21 mouse cellular contexts compared by ENCODE assay signal in genomic region chr2:16866163-16866852, GRCm38 (mm10).
DNase-seq lines count a peak whose midpoint lies in the region; ATAC-seq and TF ChIP-seq lines count a peak whose summit lies in the region.
"Had no signal": no experiment of that assay in that cellular context is flagged by ENCODE, and none has a peak within 500 bp of the region (broad histone marks: within the 10 kb centered on the region; RNA-seq: fewer than 3 reads in every experiment).

No protein-coding gene starts in this region.

- WGBS in midbrain, embryonic 10.5 days, result 85% methylated on average over 4 of the region's 4 CpGs
- WGBS in midbrain, embryonic 13.5 days, result 91% methylated on average over 4 of the region's 4 CpGs

- H3K36me3 ChIP-seq in ES-E14 (ENCODE audit: control insufficient read depth, insufficient read depth, low read length, poor library complexity, severe bottlenecking), result no peaks in the 10 kb centered on the region
- H3K36me3 ChIP-seq in midbrain, embryonic 10.5 days, result no peaks in the 10 kb centered on the region
- H3K36me3 ChIP-seq in midbrain, embryonic 13.5 days, result no peaks in the 10 kb centered on the region
- H3K36me3 ChIP-seq: embryonic facial prominence, embryonic 10.5 days; embryonic facial prominence, embryonic 12.5 days; forebrain, embryonic 15.5 days had no signal

- no peak overlapping the region for H3K27ac ChIP-seq in ES-E14 (ENCODE audit: insufficient read depth, low read depth, low read length, poor library complexity, severe bottlenecking)
- H3K27ac ChIP-seq in midbrain, embryonic 10.5 days (replicated peaks), result no peak overlapping the region
- no peak overlapping the region for H3K27ac ChIP-seq in midbrain, embryonic 13.5 days
- H3K27ac ChIP-seq: embryonic facial prominence, embryonic 10.5 days; embryonic facial prominence, embryonic 12.5 days; forebrain, embryonic 13.5 days; forebrain, embryonic 15.5 days had no signal

- no peaks in the 10 kb centered on the region for H3K9me3 ChIP-seq in ES-E14 (ENCODE audit: control insufficient read depth, insufficient read depth, low read depth, low read length)
- H3K9me3 ChIP-seq in midbrain, embryonic 10.5 days (replicated peaks), result no peaks in the 10 kb centered on the region
- H3K9me3 ChIP-seq in midbrain, embryonic 13.5 days, result no peaks in the 10 kb centered on the region
- H3K9me3 ChIP-seq: embryonic facial prominence, embryonic 10.5 days; embryonic facial prominence, embryonic 12.5 days; forebrain, embryonic 13.5 days; forebrain, embryonic 15.5 days had no signal

- peak; percentile 25 for DNase-seq in CD4-positive, CD25-positive, alpha-beta regulatory T cell, adult 2 months (ENCODE audit: low read depth, low spot score)
- DNase-seq in ES-E14 (ENCODE audit: low read depth, low spot score), result no peak
- DNase-seq in induced T-regulatory cell, adult 2 months (ENCODE audit: low read depth), result peak; percentile 26
- DNase-seq in frontal cortex, adult 2 months (ENCODE audit: extremely low spot score in 1 of 2, low spot score in 1 of 2), result no peak
- no peak for DNase-seq in midbrain, embryonic 10.5 days (ENCODE audit: low spot score)
- DNase-seq: adrenal gland, adult 8-10 months; adrenal gland, postnatal 14 days; adrenal gland, postnatal 36 days; B cell, adult 2 months; cerebellum, adult 11-12 months; cerebellum, adult 2 months; cerebellum, adult 9-10 months; cerebellum, postnatal 10 days; cerebellum, postnatal 25 days; forebrain, postnatal 0 days had no signal

- no peak overlapping the region for H3K4me2 ChIP-seq in midbrain, embryonic 13.5 days (replicated peaks)
- H3K4me2 ChIP-seq: embryonic facial prominence, embryonic 12.5 days; forebrain, embryonic 13.5 days; forebrain, embryonic 15.5 days had no signal

- no peak overlapping the region for H3K9ac ChIP-seq in ES-E14 (ENCODE audit: insufficient read depth, low read depth, low read length, poor library complexity, severe bottlenecking)
- H3K9ac ChIP-seq in midbrain, embryonic 13.5 days (replicated peaks), result no peak overlapping the region
- H3K9ac ChIP-seq: embryonic facial prominence, embryonic 12.5 days; forebrain, embryonic 13.5 days; forebrain, embryonic 15.5 days; forebrain, postnatal 0 days had no signal

- in situ Hi-C loops in ES-E14 (cut with MboI; ENCODE audit: low sequenced_read_pairs in 2 of 2, unreplicated experiment in 2 of 2), result no loop called here

- H3K27me3 ChIP-seq in midbrain, embryonic 10.5 days (ENCODE audit: low read depth, poor library complexity, severe bottlenecking), result no peaks in the 10 kb centered on the region
- H3K27me3 ChIP-seq in midbrain, embryonic 13.5 days, result no peaks in the 10 kb centered on the region
- H3K27me3 ChIP-seq: CH12.LX; embryonic facial prominence, embryonic 12.5 days; forebrain, embryonic 13.5 days; forebrain, embryonic 15.5 days had no signal

- no peaks in the 10 kb centered on the region for H3K4me1 ChIP-seq in ES-E14 (ENCODE audit: control insufficient read depth in 2 of 2, insufficient read depth in 2 of 2, low read length in 2 of 2, poor library complexity in 1 of 2)
- H3K4me1 ChIP-seq in midbrain, embryonic 10.5 days, result no peaks in the 10 kb centered on the region
- no peaks in the 10 kb centered on the region for H3K4me1 ChIP-seq in midbrain, embryonic 13.5 days (replicated peaks)
- H3K4me1 ChIP-seq: embryonic facial prominence, embryonic 10.5 days; embryonic facial prominence, embryonic 12.5 days; forebrain, embryonic 13.5 days; forebrain, embryonic 15.5 days had no signal

- ATAC-seq in midbrain, embryonic 13.5 days, result no peak
- ATAC-seq: forebrain, embryonic 13.5 days; forebrain, embryonic 15.5 days; forebrain, postnatal 0 days had no signal

- H3K4me3 ChIP-seq in ES-E14 (ENCODE audit: insufficient read depth in 1 of 2, low read depth in 1 of 2, low read length in 2 of 2, poor library complexity in 1 of 2, severe bottlenecking in 1 of 2), result no peak overlapping the region
- H3K4me3 ChIP-seq in midbrain, embryonic 10.5 days, result no peak overlapping the region
- H3K4me3 ChIP-seq in midbrain, embryonic 13.5 days (replicated peaks), result no peak overlapping the region
- H3K4me3 ChIP-seq: embryonic facial prominence, embryonic 10.5 days; embryonic facial prominence, embryonic 12.5 days; forebrain, embryonic 13.5 days; forebrain, embryonic 15.5 days had no signal

TF ChIP-seq in ES-E14, 5 proteins besides CTCF, POLR2A, EP300 and RAD21:
- no peak for TF ChIP-seq ZC3H11A (IDR thresholded peaks at IDR 0.05; ENCODE audit: borderline replicate concordance, low read depth, low read length)
- no peak for TF ChIP-seq HCFC1 (IDR thresholded peaks at IDR 0.05; ENCODE audit: borderline replicate concordance, insufficient read depth, low read length)
- peak; percentile 51; the same call in 1 of the 2 replicates for TF ChIP-seq MAFK (IDR thresholded peaks at IDR 0.05; ENCODE audit: insufficient read depth, low read depth, low read length)
- TF ChIP-seq ZNF384 (IDR thresholded peaks at IDR 0.05; ENCODE audit: low read depth, low read length), result no peak

Comparison
In these comparisons a context has a peak if more than half of its experiments do, and no peak if none do; other contexts are left out.
1. DNase-seq: peak in CD4-positive, CD25-positive, alpha-beta regulatory T cell, adult 2 months (single experiment) and induced T-regulatory cell, adult 2 months (single experiment); none in ES-E14 (single experiment), frontal cortex, adult 2 months (0 of 2) and midbrain, embryonic 10.5 days (single experiment).